Mouse (Mus musculus): ENCODE data around the gene Kcnma1. TPM values are rescaled to one million over a fixed set of nuclear protein-coding genes. Genes with fewer than 3 reads are reported as not detected.

The Kcnma1 gene
- polyA plus RNA-seq, 1 experiment from 2014 or later: 0.05 TPM

GRCm38 (mm10) chr14:23555647-23556046, 458.6 kb downstream of the Kcnma1 start:
- H3K27me3 ChIP-seq (ENCODE audit: control insufficient read depth, insufficient read depth, low read depth, low read length): no peaks in the 10 kb centered on the region
- WGBS (ENCODE audit: insufficient replicate concordance): 57% methylated on average over 2 of the region's 2 CpGs
- H3K9ac ChIP-seq (ENCODE audit: low read depth, low read length): no peak overlapping the region
- H3K36me3 ChIP-seq (ENCODE audit: control insufficient read depth, insufficient read depth): no peaks in the 10 kb centered on the region
- no peak overlapping the region for H3K4me2 ChIP-seq (ENCODE audit: low read depth, low read length)
- H3K4me3 ChIP-seq (ENCODE audit: low read depth, low read length): no peak overlapping the region
- no peaks in the 10 kb centered on the region for H3K9me3 ChIP-seq (replicated peaks; ENCODE audit: control insufficient read depth, low read length)
- H3K27ac ChIP-seq (ENCODE audit: low read length): no peak overlapping the region
- ATAC-seq (ENCODE audit: low read depth): no peak
- no peaks in the 10 kb centered on the region for H3K4me1 ChIP-seq (ENCODE audit: control insufficient read depth, low read depth, low read length)

DNA sequence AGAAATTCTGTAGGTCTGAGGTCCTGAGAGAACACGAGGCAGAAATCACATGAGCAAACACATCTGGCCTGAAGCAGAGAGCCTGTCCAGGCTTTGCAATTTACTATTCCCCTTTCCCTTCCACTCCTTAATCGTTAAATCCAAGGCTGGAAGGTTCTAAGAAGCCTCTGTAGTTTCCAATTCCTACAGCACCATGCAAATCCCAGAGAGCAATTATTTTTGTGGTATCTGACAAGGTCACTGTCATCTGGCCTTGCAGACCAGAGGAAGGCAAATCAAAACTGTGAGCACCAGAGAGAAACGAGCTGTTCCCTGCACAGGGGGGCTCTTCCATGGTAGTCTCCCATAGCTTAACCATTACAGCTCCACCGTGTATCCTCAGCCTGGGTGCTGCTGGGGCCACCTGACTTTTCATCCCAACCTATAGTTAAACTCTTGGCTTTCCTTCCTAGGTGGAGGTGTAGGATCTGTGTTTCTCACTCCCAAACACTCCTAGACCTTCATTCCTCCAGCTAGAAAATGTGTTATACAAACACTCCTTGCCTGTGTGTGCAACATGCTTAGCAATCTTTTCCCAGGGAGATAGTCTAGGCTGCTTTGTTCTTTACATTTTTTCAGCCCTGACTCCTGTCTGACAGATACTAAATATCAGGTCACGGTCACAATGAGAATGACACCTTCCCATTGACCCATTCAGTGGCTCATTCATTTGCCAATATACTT, 461.9 kb downstream of the Kcnma1 start:
- H3K4me2 ChIP-seq (ENCODE audit: low read depth, low read length): no peak overlapping the region
- H3K4me1 ChIP-seq (ENCODE audit: control insufficient read depth, low read depth, low read length): no peaks in the 10 kb centered on the region
- no peak overlapping the region for H3K27ac ChIP-seq (ENCODE audit: low read length)
- H3K36me3 ChIP-seq (ENCODE audit: control insufficient read depth, insufficient read depth): no peaks in the 10 kb centered on the region
- no peak overlapping the region for H3K9ac ChIP-seq (ENCODE audit: low read depth, low read length)
- no peak for ATAC-seq (ENCODE audit: low read depth)
- H3K4me3 ChIP-seq (ENCODE audit: low read depth, low read length): no peak overlapping the region
- no peaks in the 10 kb centered on the region for H3K9me3 ChIP-seq (replicated peaks; ENCODE audit: control insufficient read depth, low read length)
- WGBS (ENCODE audit: insufficient replicate concordance): 36% methylated on average over 5 of the region's 5 CpGs
- no peaks in the 10 kb centered on the region for H3K27me3 ChIP-seq (ENCODE audit: control insufficient read depth, insufficient read depth, low read depth, low read length)

DNA sequence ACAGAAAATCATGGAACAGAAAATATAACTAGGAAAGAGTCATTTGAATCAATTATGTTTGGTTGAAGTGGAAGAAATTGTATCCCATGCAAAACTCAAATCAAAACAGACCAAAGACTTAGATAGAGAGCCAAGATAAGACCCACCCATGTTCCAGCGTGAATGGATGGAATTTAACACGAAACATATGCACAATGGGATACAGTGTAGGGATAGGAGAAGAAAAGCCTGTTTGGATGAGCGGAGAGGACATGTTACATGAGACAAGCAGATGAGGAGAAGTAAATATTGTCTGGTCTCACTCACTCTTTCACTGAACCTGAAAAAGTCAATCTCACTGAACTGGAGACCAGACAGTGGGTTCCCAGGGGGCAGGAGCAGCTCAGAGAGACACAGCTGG, 463.8 kb downstream of the Kcnma1 start:
- H3K4me2 ChIP-seq (ENCODE audit: low read depth, low read length): no peak overlapping the region
- no peaks in the 10 kb centered on the region for H3K27me3 ChIP-seq (ENCODE audit: control insufficient read depth, insufficient read depth, low read depth, low read length)
- no peak overlapping the region for H3K27ac ChIP-seq (ENCODE audit: low read length)
- no peak for ATAC-seq (ENCODE audit: low read depth)
- H3K4me1 ChIP-seq (ENCODE audit: control insufficient read depth, low read depth, low read length): no peaks in the 10 kb centered on the region
- 56% methylated on average over 3 of the region's 3 CpGs for WGBS (ENCODE audit: insufficient replicate concordance)
- no peak overlapping the region for H3K4me3 ChIP-seq (ENCODE audit: low read depth, low read length)
- no peaks in the 10 kb centered on the region for H3K9me3 ChIP-seq (replicated peaks; ENCODE audit: control insufficient read depth, low read length)
- H3K36me3 ChIP-seq (ENCODE audit: control insufficient read depth, insufficient read depth): no peaks in the 10 kb centered on the region
- no peak overlapping the region for H3K9ac ChIP-seq (ENCODE audit: low read depth, low read length)

DNA sequence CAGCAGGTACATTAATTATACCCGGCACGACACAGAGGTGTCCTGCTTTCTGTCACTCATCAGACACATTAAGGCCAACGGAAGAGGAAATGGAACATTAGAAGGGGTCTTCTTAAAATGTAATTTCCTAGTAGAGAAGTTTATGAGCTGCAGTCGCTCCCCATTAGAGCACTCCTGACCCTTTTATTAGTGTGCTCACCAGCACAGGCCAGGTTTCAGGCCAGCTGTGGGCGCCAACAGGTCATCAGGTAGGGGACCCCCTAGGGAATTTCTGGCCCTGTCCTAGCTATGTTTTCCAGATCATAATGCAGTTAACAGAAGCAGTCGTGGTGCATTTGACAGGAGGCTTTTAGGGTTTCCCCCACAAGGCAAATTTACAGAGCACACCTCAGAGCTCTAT, 472.2 kb downstream of the Kcnma1 start:
- Histone ChIP-seq H3K4me3 (ENCODE audit: low read depth, low read length) (no peak overlapping the region), H3K27me3 (ENCODE audit: control insufficient read depth, insufficient read depth, low read depth, low read length) (no peaks in the 10 kb centered on the region), H3K4me2 (ENCODE audit: low read depth, low read length) (no peak overlapping the region), H3K27ac (ENCODE audit: low read length) (no peak overlapping the region), H3K36me3 (ENCODE audit: control insufficient read depth, insufficient read depth) (no peaks in the 10 kb centered on the region), H3K4me1 (ENCODE audit: control insufficient read depth, low read depth, low read length) (no peaks in the 10 kb centered on the region), H3K9me3 (replicated peaks; ENCODE audit: control insufficient read depth, low read length) (no peaks in the 10 kb centered on the region; the same call in 1 of the 2 replicates), H3K9ac (ENCODE audit: low read depth, low read length) (no peak overlapping the region)
- no peak for ATAC-seq (ENCODE audit: low read depth)
- 62% methylated on average over 6 of the region's 6 CpGs for WGBS (ENCODE audit: insufficient replicate concordance)

DNA sequence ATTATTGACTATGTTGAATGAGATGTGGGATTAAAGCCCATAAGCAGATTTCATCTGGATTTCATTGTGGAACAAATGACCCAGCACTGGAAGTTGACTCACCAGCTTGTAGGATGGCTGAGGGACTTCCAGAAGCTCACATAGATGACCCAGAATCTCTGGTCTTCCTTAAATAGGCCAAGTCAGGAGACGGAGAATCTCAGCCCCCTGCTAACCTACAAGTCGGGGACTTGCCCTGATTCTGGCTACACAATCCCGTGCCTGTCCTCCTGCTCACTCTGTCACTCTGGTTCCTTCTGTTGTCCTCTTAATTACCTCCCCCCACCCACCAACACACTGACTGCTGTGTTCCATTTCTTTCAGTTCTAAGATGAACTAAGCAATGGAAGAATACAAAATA, 474.7 kb downstream of the Kcnma1 start:
- H3K9ac ChIP-seq (ENCODE audit: low read depth, low read length): no peak overlapping the region
- H3K4me1 ChIP-seq (ENCODE audit: control insufficient read depth, low read depth, low read length): no peaks in the 10 kb centered on the region
- no peaks in the 10 kb centered on the region for H3K36me3 ChIP-seq (ENCODE audit: control insufficient read depth, insufficient read depth)
- no peak overlapping the region for H3K4me2 ChIP-seq (ENCODE audit: low read depth, low read length)
- H3K9me3 ChIP-seq (replicated peaks; ENCODE audit: control insufficient read depth, low read length): no peaks in the 10 kb centered on the region; the same call in 1 of the 2 replicates
- no peak overlapping the region for H3K27ac ChIP-seq (ENCODE audit: low read length)
- 80% methylated on average over 3 of the region's 3 CpGs for WGBS (ENCODE audit: insufficient replicate concordance)
- no peak overlapping the region for H3K4me3 ChIP-seq (ENCODE audit: low read depth, low read length)
- H3K27me3 ChIP-seq (ENCODE audit: control insufficient read depth, insufficient read depth, low read depth, low read length): no peaks in the 10 kb centered on the region
- no peak for ATAC-seq (ENCODE audit: low read depth)

GRCm38 (mm10) chr14:23533346-23533745, 480.9 kb downstream of the Kcnma1 start:
- Histone ChIP-seq H3K9ac (ENCODE audit: low read depth, low read length) (no peak overlapping the region), H3K4me2 (ENCODE audit: low read depth, low read length) (no peak overlapping the region), H3K4me3 (ENCODE audit: low read depth, low read length) (no peak overlapping the region), H3K9me3 (replicated peaks; ENCODE audit: control insufficient read depth, low read length) (no peaks in the 10 kb centered on the region), H3K27ac (ENCODE audit: low read length) (no peak overlapping the region), H3K4me1 (ENCODE audit: control insufficient read depth, low read depth, low read length) (no peaks in the 10 kb centered on the region), H3K36me3 (ENCODE audit: control insufficient read depth, insufficient read depth) (no peaks in the 10 kb centered on the region), H3K27me3 (ENCODE audit: control insufficient read depth, insufficient read depth, low read depth, low read length) (no peaks in the 10 kb centered on the region)
- ATAC-seq (ENCODE audit: low read depth): no peak
- 72% methylated on average over 3 of the region's 3 CpGs for WGBS (ENCODE audit: insufficient replicate concordance)

- H3K9me3 ChIP-seq (replicated peaks; ENCODE audit: control insufficient read depth, low read length): no peaks in the 10 kb centered on the region
- no peak for ATAC-seq (ENCODE audit: low read depth)
- H3K4me1 ChIP-seq (ENCODE audit: control insufficient read depth, low read depth, low read length): no peaks in the 10 kb centered on the region
- no peak overlapping the region for H3K9ac ChIP-seq (ENCODE audit: low read depth, low read length)
- H3K4me2 ChIP-seq (ENCODE audit: low read depth, low read length): no peak overlapping the region
- no peak overlapping the region for H3K4me3 ChIP-seq (ENCODE audit: low read depth, low read length)
- whole genome bisulfite sequencing (ENCODE audit: insufficient replicate concordance): 54% methylated on average over 8 of the region's 8 CpGs
- no peaks in the 10 kb centered on the region for H3K27me3 ChIP-seq (ENCODE audit: control insufficient read depth, insufficient read depth, low read depth, low read length)
- H3K36me3 ChIP-seq (ENCODE audit: control insufficient read depth, insufficient read depth): no peaks in the 10 kb centered on the region
- H3K27ac ChIP-seq (ENCODE audit: low read length): no peak overlapping the region
Observed at GRCm38 (mm10) chr14:23531735-23532525, 482.4 kb downstream of the Kcnma1 start.

- Histone ChIP-seq H3K27ac (ENCODE audit: low read length) (no peak overlapping the region), H3K4me3 (ENCODE audit: low read depth, low read length) (no peak overlapping the region), H3K36me3 (ENCODE audit: control insufficient read depth, insufficient read depth) (no peaks in the 10 kb centered on the region), H3K27me3 (ENCODE audit: control insufficient read depth, insufficient read depth, low read depth, low read length) (no peaks in the 10 kb centered on the region), H3K9me3 (replicated peaks; ENCODE audit: control insufficient read depth, low read length) (no peaks in the 10 kb centered on the region), H3K4me1 (ENCODE audit: control insufficient read depth, low read depth, low read length) (no peaks in the 10 kb centered on the region), H3K9ac (ENCODE audit: low read depth, low read length) (no peak overlapping the region), H3K4me2 (ENCODE audit: low read depth, low read length) (no peak overlapping the region)
- WGBS (ENCODE audit: insufficient replicate concordance): 5% methylated on average over 4 of the region's 4 CpGs
- ATAC-seq (ENCODE audit: low read depth): no peak
Observed at GRCm38 (mm10) chr14:23529720-23530119, 484.6 kb downstream of the Kcnma1 start.

- Histone ChIP-seq H3K4me3 (ENCODE audit: low read depth, low read length) (no peak overlapping the region), H3K9ac (ENCODE audit: low read depth, low read length) (no peak overlapping the region), H3K27me3 (ENCODE audit: control insufficient read depth, insufficient read depth, low read depth, low read length) (no peaks in the 10 kb centered on the region), H3K4me1 (ENCODE audit: control insufficient read depth, low read depth, low read length) (no peaks in the 10 kb centered on the region), H3K27ac (ENCODE audit: low read length) (no peak overlapping the region), H3K36me3 (ENCODE audit: control insufficient read depth, insufficient read depth) (no peaks in the 10 kb centered on the region), H3K4me2 (ENCODE audit: low read depth, low read length) (no peak overlapping the region), H3K9me3 (replicated peaks; ENCODE audit: control insufficient read depth, low read length) (no peaks in the 10 kb centered on the region)
- ATAC-seq (ENCODE audit: low read depth): no peak
- WGBS (ENCODE audit: insufficient replicate concordance): 43% methylated on average over 1 of the region's 1 CpGs
Observed at GRCm38 (mm10) chr14:23529229-23529628, 485.1 kb downstream of the Kcnma1 start.

Data from liver, embryonic 16.5 days (tissue).